Mouse (Mus musculus): ENCODE data around the gene Slfn14. TPM values are rescaled to one million over a fixed set of nuclear protein-coding genes. Genes with fewer than 3 reads are reported as not detected.
A peak's percentile ranks its signal among the peaks of the same experiment; 100 is the strongest.
"Not testable (repeated sequence)": the region's sequence is repeated elsewhere in the genome, so short reads cannot be mapped to it uniquely, and the experiment has no call there.

The Slfn14 gene
- 0.16 TPM in 1 of 2 replicates, not detected in the other for polyA plus RNA-seq (2014; fragmentation: Nextera tagmentation; extraction: Ambion mirVana)

GRCm38 (mm10) chr11:83286566-83286965, at the start of gene Slfn14:
Gene Slfn14 (minus strand): TSS chr11:83286726.
- WGBS, result 80% methylated on average over 1 of the region's 1 CpGs
- ATAC-seq (ENCODE audit: low read depth), result no peak
- H3K27me3 ChIP-seq (ENCODE audit: control insufficient read depth, insufficient read depth, low read length), result no peaks in the 10 kb centered on the region
- H3K4me1 ChIP-seq (ENCODE audit: control insufficient read depth, insufficient read depth, low read length), result 0 out of 2 replicates have a peak, but pooled peaks cover 6% of the 10 kb centered on the region
- H3K9me3 ChIP-seq (ENCODE audit: control insufficient read depth, low read length), result no peaks in the 10 kb centered on the region
- no peaks in the 10 kb centered on the region for H3K36me3 ChIP-seq (ENCODE audit: control insufficient read depth, insufficient read depth, low read length)
- H3K9ac ChIP-seq (replicated peaks; ENCODE audit: low read depth, low read length), result no peak within 1 kb of the TSS
- H3K4me3 ChIP-seq (ENCODE audit: low read depth, low read length), result no peak within 1 kb of the TSS
- no peak within 1 kb of the TSS for H3K4me2 ChIP-seq (ENCODE audit: low read depth, low read length)
- H3K27ac ChIP-seq (ENCODE audit: low read depth, low read length), result no peak within 1 kb of the TSS

- no peak overlapping the region for H3K27ac ChIP-seq (ENCODE audit: low read depth, low read length)
- H3K9me3 ChIP-seq (ENCODE audit: control insufficient read depth, low read length), result no peaks in the 10 kb centered on the region
- WGBS, result 92% methylated on average over 7 of the region's 7 CpGs
- H3K4me3 ChIP-seq (ENCODE audit: low read depth, low read length), result no peak overlapping the region
- H3K9ac ChIP-seq (replicated peaks; ENCODE audit: low read depth, low read length), result no peak overlapping the region
- ATAC-seq (ENCODE audit: low read depth), result no peak
- no peaks in the 10 kb centered on the region for H3K27me3 ChIP-seq (ENCODE audit: control insufficient read depth, insufficient read depth, low read length)
- no peak overlapping the region for H3K4me2 ChIP-seq (ENCODE audit: low read depth, low read length)
- no peaks in the 10 kb centered on the region for H3K4me1 ChIP-seq (ENCODE audit: control insufficient read depth, insufficient read depth, low read length)
- peaks cover 58% of the 10 kb centered on the region for H3K36me3 ChIP-seq (ENCODE audit: control insufficient read depth, insufficient read depth, low read length)
Measured at GRCm38 (mm10) chr11:83335826-83336225, 49.3 kb upstream of the Slfn14 start.

GRCm38 (mm10) chr11:83327427-83327826, 40.9 kb upstream of the Slfn14 start:
- Histone ChIP-seq H3K27ac (ENCODE audit: low read depth, low read length) (no peak overlapping the region), H3K4me1 (ENCODE audit: control insufficient read depth, insufficient read depth, low read length) (no peaks in the 10 kb centered on the region), H3K9ac (replicated peaks; ENCODE audit: low read depth, low read length) (no peak overlapping the region), H3K4me3 (ENCODE audit: low read depth, low read length) (no peak overlapping the region), H3K9me3 (ENCODE audit: control insufficient read depth, low read length) (no peaks in the 10 kb centered on the region), H3K4me2 (ENCODE audit: low read depth, low read length) (no peak overlapping the region), H3K27me3 (ENCODE audit: control insufficient read depth, insufficient read depth, low read length) (no peaks in the 10 kb centered on the region), H3K36me3 (ENCODE audit: control insufficient read depth, insufficient read depth, low read length) (peaks cover 47% of the 10 kb centered on the region)
- ATAC-seq (ENCODE audit: low read depth), result no peak
- WGBS, result 64% methylated on average over 3 of the region's 3 CpGs

GRCm38 (mm10) chr11:83326692-83327091, 40.2 kb upstream of the Slfn14 start:
- H3K27me3 ChIP-seq (ENCODE audit: control insufficient read depth, insufficient read depth, low read length); H3K4me2 ChIP-seq (ENCODE audit: low read depth, low read length); H3K9me3 ChIP-seq (ENCODE audit: control insufficient read depth, low read length); H3K27ac ChIP-seq (ENCODE audit: low read depth, low read length); H3K4me3 ChIP-seq (ENCODE audit: low read depth, low read length); ATAC-seq (ENCODE audit: low read depth); H3K4me1 ChIP-seq (ENCODE audit: control insufficient read depth, insufficient read depth, low read length); H3K9ac ChIP-seq (replicated peaks; ENCODE audit: low read depth, low read length): not testable (repeated sequence)
- H3K36me3 ChIP-seq (ENCODE audit: control insufficient read depth, insufficient read depth, low read length), result peaks cover 54% of the 10 kb centered on the region
- WGBS, result 86% methylated on average over 3 of the region's 3 CpGs

- no peak overlapping the region for H3K4me2 ChIP-seq (ENCODE audit: low read depth, low read length)
- H3K4me3 ChIP-seq (ENCODE audit: low read depth, low read length), result no peak overlapping the region
- H3K4me1 ChIP-seq (ENCODE audit: control insufficient read depth, insufficient read depth, low read length), result no peaks in the 10 kb centered on the region
- no peak for ATAC-seq (ENCODE audit: low read depth)
- H3K9ac ChIP-seq (replicated peaks; ENCODE audit: low read depth, low read length), result no peak overlapping the region
- H3K27ac ChIP-seq (ENCODE audit: low read depth, low read length), result no peak overlapping the region
- H3K36me3 ChIP-seq (ENCODE audit: control insufficient read depth, insufficient read depth, low read length), result peaks cover 41% of the 10 kb centered on the region
- 89% methylated on average over 4 of the region's 4 CpGs for WGBS
- H3K9me3 ChIP-seq (ENCODE audit: control insufficient read depth, low read length), result no peaks in the 10 kb centered on the region
- no peaks in the 10 kb centered on the region for H3K27me3 ChIP-seq (ENCODE audit: control insufficient read depth, insufficient read depth, low read length)
Measured at GRCm38 (mm10) chr11:83319048-83319447, 32.5 kb upstream of the Slfn14 start.

GRCm38 (mm10) chr11:83312471-83312870, 25.9 kb upstream of the Slfn14 start:
- no peak for ATAC-seq (ENCODE audit: low read depth)
- Histone ChIP-seq H3K27ac (ENCODE audit: low read depth, low read length) (no peak overlapping the region), H3K36me3 (ENCODE audit: control insufficient read depth, insufficient read depth, low read length) (peaks cover 12% of the 10 kb centered on the region; the same call in 1 of the 2 replicates), H3K4me3 (ENCODE audit: low read depth, low read length) (no peak overlapping the region), H3K4me1 (ENCODE audit: control insufficient read depth, insufficient read depth, low read length) (no peaks in the 10 kb centered on the region), H3K4me2 (ENCODE audit: low read depth, low read length) (no peak overlapping the region), H3K9ac (replicated peaks; ENCODE audit: low read depth, low read length) (no peak overlapping the region), H3K27me3 (ENCODE audit: control insufficient read depth, insufficient read depth, low read length) (no peaks in the 10 kb centered on the region), H3K9me3 (ENCODE audit: control insufficient read depth, low read length) (no peaks in the 10 kb centered on the region)
- 73% methylated on average over 5 of the region's 5 CpGs for WGBS

- no peak for ATAC-seq (ENCODE audit: low read depth)
- no peak overlapping the region for H3K4me3 ChIP-seq (ENCODE audit: low read depth, low read length)
- H3K4me2 ChIP-seq (ENCODE audit: low read depth, low read length), result no peak overlapping the region
- WGBS, result 84% methylated on average over 4 of the region's 4 CpGs
- no peaks in the 10 kb centered on the region for H3K27me3 ChIP-seq (ENCODE audit: control insufficient read depth, insufficient read depth, low read length)
- H3K4me1 ChIP-seq (ENCODE audit: control insufficient read depth, insufficient read depth, low read length), result peaks cover 25% of the 10 kb centered on the region
- no peak overlapping the region for H3K9ac ChIP-seq (replicated peaks; ENCODE audit: low read depth, low read length)
- no peaks in the 10 kb centered on the region for H3K9me3 ChIP-seq (ENCODE audit: control insufficient read depth, low read length)
- H3K36me3 ChIP-seq (ENCODE audit: control insufficient read depth, insufficient read depth, low read length), result 0 out of 2 replicates have a peak, but pooled peaks cover 6% of the 10 kb centered on the region
- H3K27ac ChIP-seq (ENCODE audit: low read depth, low read length), result no peak overlapping the region
Measured at GRCm38 (mm10) chr11:83306700-83307253, 20.3 kb upstream of the Slfn14 start.

GRCm38 (mm10) chr11:83304485-83304884, 18.0 kb upstream of the Slfn14 start:
- Histone ChIP-seq H3K9me3 (ENCODE audit: control insufficient read depth, low read length) (no peaks in the 10 kb centered on the region), H3K36me3 (ENCODE audit: control insufficient read depth, insufficient read depth, low read length) (0 out of 2 replicates have a peak, but pooled peaks cover 4% of the 10 kb centered on the region), H3K27me3 (ENCODE audit: control insufficient read depth, insufficient read depth, low read length) (no peaks in the 10 kb centered on the region), H3K4me1 (ENCODE audit: control insufficient read depth, insufficient read depth, low read length) (peaks cover 26% of the 10 kb centered on the region), H3K4me3 (ENCODE audit: low read depth, low read length) (no peak overlapping the region), H3K9ac (replicated peaks; ENCODE audit: low read depth, low read length) (no peak overlapping the region), H3K4me2 (ENCODE audit: low read depth, low read length) (peak overlapping the region; percentile 80), H3K27ac (ENCODE audit: low read depth, low read length) (no peak overlapping the region)
- 86% methylated on average over 2 of the region's 2 CpGs for WGBS
- no peak for ATAC-seq (ENCODE audit: low read depth)

GRCm38 (mm10) chr11:83303751-83304150, 17.2 kb upstream of the Slfn14 start:
- Histone ChIP-seq H3K27ac (ENCODE audit: low read depth, low read length) (no peak overlapping the region), H3K36me3 (ENCODE audit: control insufficient read depth, insufficient read depth, low read length) (no peaks in the 10 kb centered on the region), H3K4me1 (ENCODE audit: control insufficient read depth, insufficient read depth, low read length) (peaks cover 26% of the 10 kb centered on the region), H3K4me3 (ENCODE audit: low read depth, low read length) (peak overlapping the region; percentile 93), H3K4me2 (ENCODE audit: low read depth, low read length) (peak overlapping the region; percentile 80), H3K27me3 (ENCODE audit: control insufficient read depth, insufficient read depth, low read length) (no peaks in the 10 kb centered on the region), H3K9me3 (ENCODE audit: control insufficient read depth, low read length) (no peaks in the 10 kb centered on the region), H3K9ac (replicated peaks; ENCODE audit: low read depth, low read length) (0 out of 2 replicates have a peak overlapping the region, but pooled peaks have one; percentile 97)
- 52% methylated on average over 5 of the region's 5 CpGs for WGBS
- no peak for ATAC-seq (ENCODE audit: low read depth)

Measured in neural tube, embryonic 14.5 days (tissue).